Mouse (Mus musculus) lung, adult 2 months (tissue): ENCODE measurements around the gene Kxd1.

Source experiments
- CTCF ChIP-seq: fragments of 200-500 bp; IDR thresholded peaks from 2 replicates; pipeline ENCODE4 v1.5.1; 2011; ENCODE audit warnings: mild to moderate bottlenecking, low read length, control low read depth; ENCODE audit not compliant: insufficient read depth
- POLR2A ChIP-seq: fragments of 200-500 bp; IDR thresholded peaks from 2 replicates; pipeline ENCODE4 v1.6.1; 2011; ENCODE audit warnings: low read depth, mild to moderate bottlenecking, control low read depth, low read length, borderline replicate concordance; ENCODE audit errors: extremely low read depth

DNA sequence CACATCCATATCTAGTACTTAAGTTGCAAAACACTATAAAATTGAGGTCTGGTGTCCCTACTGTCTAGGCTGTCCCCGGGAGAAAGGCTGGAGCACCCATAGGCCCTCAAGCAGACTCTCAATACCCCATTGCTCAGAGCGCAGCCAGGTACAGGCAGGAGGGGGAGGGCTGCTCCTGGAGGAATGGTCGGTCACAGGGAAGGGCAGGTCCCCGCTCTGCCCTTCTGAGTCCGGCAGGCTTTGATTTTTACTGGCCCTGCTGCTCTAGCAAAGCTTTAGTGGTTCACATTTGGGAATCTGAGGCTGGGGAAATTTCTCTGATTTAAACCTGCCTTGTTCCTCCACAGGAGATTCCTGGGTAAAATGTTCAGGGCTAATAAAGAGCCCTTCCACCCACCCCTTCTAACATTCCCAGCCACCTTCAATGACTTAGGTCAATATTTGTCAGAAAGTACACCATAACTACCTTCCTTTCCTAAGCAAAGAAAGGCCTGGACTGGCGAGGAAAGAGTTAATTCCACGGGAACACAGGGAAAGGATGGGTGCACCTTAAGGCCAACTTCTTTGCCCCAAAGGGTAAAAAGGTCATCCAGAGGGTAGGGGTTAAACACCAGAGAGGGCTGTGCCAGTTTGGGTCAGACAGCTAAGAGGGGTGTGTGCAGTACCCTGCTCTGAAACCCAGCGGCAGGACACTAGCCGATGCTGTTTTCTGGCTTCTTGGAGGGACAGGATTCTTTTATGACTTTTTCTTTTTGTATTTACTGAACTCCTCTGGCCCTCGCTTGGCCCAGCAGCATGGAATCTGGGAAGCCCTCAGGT, 37.5 kb downstream of the Kxd1 start:
- TF ChIP-seq CTCF (no peak), POLR2A (no peak)
